Mouse (Mus musculus): ENCODE results near the gene Ppef1. TPM values are rescaled to one million over a fixed set of nuclear protein-coding genes. Genes with fewer than 3 reads are reported as not detected.

The Ppef1 gene
- polyA plus RNA-seq, 2 experiments: 0.24 to 0.30 TPM

GRCm38 (mm10) chrX:160609849-160610248, 125.7 kb downstream of the Ppef1 start:
- no peak for TF ChIP-seq POLR2A (IDR thresholded peaks at IDR 0.05; ENCODE audit: borderline replicate concordance, extremely low read depth, insufficient read depth, insufficient read length)
- no peak overlapping the region for H3K4me3 ChIP-seq (replicated peaks; ENCODE audit: low read length)
- no peak for ATAC-seq (ENCODE audit: low FRiP score, low read depth)
- no peaks in the 10 kb centered on the region for H3K36me3 ChIP-seq (ENCODE audit: control insufficient read depth, insufficient read depth, low read length)
- 30% methylated on average over 3 of the region's 3 CpGs for WGBS
- H3K4me1 ChIP-seq (ENCODE audit: control insufficient read depth, insufficient read depth, low read length): no peaks in the 10 kb centered on the region
- no peak overlapping the region for H3K9ac ChIP-seq (ENCODE audit: low read depth, low read length, severe bottlenecking)
- no peaks in the 10 kb centered on the region for H3K9me3 ChIP-seq (ENCODE audit: control insufficient read depth, low read length)
- no peaks in the 10 kb centered on the region for H3K27me3 ChIP-seq (ENCODE audit: control insufficient read depth, insufficient read depth, low read length)
- no peak overlapping the region for H3K27ac ChIP-seq (replicated peaks; ENCODE audit: low read depth, low read length)
- DNase-seq (ENCODE audit: low spot score): no peak
- no peak overlapping the region for H3K4me2 ChIP-seq (replicated peaks; ENCODE audit: low read depth, low read length, severe bottlenecking)

DNA sequence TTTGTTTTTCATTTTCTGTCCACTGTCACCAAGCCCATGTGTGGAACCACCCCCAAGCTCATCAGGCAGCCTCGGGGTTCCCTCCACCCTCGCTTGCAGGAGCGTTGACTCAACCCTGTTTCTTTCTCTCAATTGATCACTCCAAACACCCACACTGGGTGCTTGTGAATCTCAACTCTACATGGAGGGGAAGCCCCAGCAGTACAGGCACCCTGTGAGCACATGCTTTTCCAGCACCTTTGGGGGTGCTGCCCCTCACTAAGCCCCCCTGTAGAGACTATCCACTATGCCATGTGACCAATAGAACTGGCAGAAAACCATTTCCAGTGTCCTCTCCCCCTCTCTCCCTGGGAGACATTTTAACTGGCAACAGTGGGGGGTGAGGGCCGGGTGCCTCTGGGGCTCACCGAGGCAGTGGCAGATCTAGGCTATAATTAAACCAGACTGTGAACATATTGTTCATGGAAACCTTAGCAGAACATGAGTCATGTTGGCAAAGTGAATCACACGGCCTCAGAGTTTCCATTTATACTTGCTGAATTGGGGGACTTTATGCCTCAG, 131.5 kb downstream of the Ppef1 start:
- 38% methylated on average over 6 of the region's 6 CpGs for WGBS
- Histone ChIP-seq H3K9me3 (ENCODE audit: control insufficient read depth, low read length) (no peaks in the 10 kb centered on the region), H3K27ac (replicated peaks; ENCODE audit: low read depth, low read length) (no peak overlapping the region), H3K4me3 (replicated peaks; ENCODE audit: low read length) (no peak overlapping the region), H3K36me3 (ENCODE audit: control insufficient read depth, insufficient read depth, low read length) (no peaks in the 10 kb centered on the region), H3K4me2 (replicated peaks; ENCODE audit: low read depth, low read length, severe bottlenecking) (no peak overlapping the region), H3K4me1 (ENCODE audit: control insufficient read depth, insufficient read depth, low read length) (peaks cover 6% of the 10 kb centered on the region), H3K9ac (ENCODE audit: low read depth, low read length, severe bottlenecking) (no peak overlapping the region), H3K27me3 (ENCODE audit: control insufficient read depth, insufficient read depth, low read length) (no peaks in the 10 kb centered on the region)
- no peak for TF ChIP-seq POLR2A (IDR thresholded peaks at IDR 0.05; ENCODE audit: borderline replicate concordance, extremely low read depth, insufficient read depth, insufficient read length)
- ATAC-seq (ENCODE audit: low FRiP score, low read depth) (peak; percentile 41; the same call in 1 of the 2 replicates), DNase-seq (ENCODE audit: low spot score) (peak; percentile 59)

- no peak overlapping the region for H3K4me2 ChIP-seq (replicated peaks; ENCODE audit: low read depth, low read length, severe bottlenecking)
- DNase-seq (ENCODE audit: low spot score) (no peak), ATAC-seq (ENCODE audit: low FRiP score, low read depth) (no peak)
- no peaks in the 10 kb centered on the region for H3K9me3 ChIP-seq (ENCODE audit: control insufficient read depth, low read length)
- peaks cover 11% of the 10 kb centered on the region for H3K4me1 ChIP-seq (ENCODE audit: control insufficient read depth, insufficient read depth, low read length)
- no peak overlapping the region for H3K9ac ChIP-seq (ENCODE audit: low read depth, low read length, severe bottlenecking)
- no peaks in the 10 kb centered on the region for H3K36me3 ChIP-seq (ENCODE audit: control insufficient read depth, insufficient read depth, low read length)
- WGBS: 88% methylated on average over 2 of the region's 2 CpGs
- no peak overlapping the region for H3K4me3 ChIP-seq (replicated peaks; ENCODE audit: low read length)
- no peaks in the 10 kb centered on the region for H3K27me3 ChIP-seq (ENCODE audit: control insufficient read depth, insufficient read depth, low read length)
- no peak for TF ChIP-seq POLR2A (IDR thresholded peaks at IDR 0.05; ENCODE audit: borderline replicate concordance, extremely low read depth, insufficient read depth, insufficient read length)
- no peak overlapping the region for H3K27ac ChIP-seq (replicated peaks; ENCODE audit: low read depth, low read length)
Measured at GRCm38 (mm10) chrX:160603316-160603715, 132.2 kb downstream of the Ppef1 start.

- Histone ChIP-seq H3K27ac (replicated peaks; ENCODE audit: low read depth, low read length) (no peak overlapping the region), H3K4me2 (replicated peaks; ENCODE audit: low read depth, low read length, severe bottlenecking) (no peak overlapping the region), H3K27me3 (ENCODE audit: control insufficient read depth, insufficient read depth, low read length) (no peaks in the 10 kb centered on the region), H3K4me1 (ENCODE audit: control insufficient read depth, insufficient read depth, low read length) (peaks cover 12% of the 10 kb centered on the region), H3K4me3 (replicated peaks; ENCODE audit: low read length) (no peak overlapping the region), H3K36me3 (ENCODE audit: control insufficient read depth, insufficient read depth, low read length) (no peaks in the 10 kb centered on the region), H3K9me3 (ENCODE audit: control insufficient read depth, low read length) (no peaks in the 10 kb centered on the region), H3K9ac (ENCODE audit: low read depth, low read length, severe bottlenecking) (no peak overlapping the region)
- no peak for TF ChIP-seq POLR2A (IDR thresholded peaks at IDR 0.05; ENCODE audit: borderline replicate concordance, extremely low read depth, insufficient read depth, insufficient read length)
- WGBS: 81% methylated on average over 1 of the region's 1 CpGs
- no peak for DNase-seq (ENCODE audit: low spot score)
- no peak for ATAC-seq (ENCODE audit: low FRiP score, low read depth)
Measured at GRCm38 (mm10) chrX:160602770-160603169, 132.8 kb downstream of the Ppef1 start.

GRCm38 (mm10) chrX:160601053-160601452, 134.5 kb downstream of the Ppef1 start:
- no peak overlapping the region for H3K4me2 ChIP-seq (replicated peaks; ENCODE audit: low read depth, low read length, severe bottlenecking)
- 44% methylated on average over 3 of the region's 3 CpGs for WGBS
- TF ChIP-seq POLR2A (IDR thresholded peaks at IDR 0.05; ENCODE audit: borderline replicate concordance, extremely low read depth, insufficient read depth, insufficient read length): no peak
- no peak overlapping the region for H3K4me3 ChIP-seq (replicated peaks; ENCODE audit: low read length)
- DNase-seq (ENCODE audit: low spot score) (peak; percentile 58), ATAC-seq (ENCODE audit: low FRiP score, low read depth) (no peak)
- no peak overlapping the region for H3K27ac ChIP-seq (replicated peaks; ENCODE audit: low read depth, low read length)
- H3K27me3 ChIP-seq (ENCODE audit: control insufficient read depth, insufficient read depth, low read length): no peaks in the 10 kb centered on the region
- H3K9me3 ChIP-seq (ENCODE audit: control insufficient read depth, low read length): no peaks in the 10 kb centered on the region
- H3K4me1 ChIP-seq (ENCODE audit: control insufficient read depth, insufficient read depth, low read length): peaks cover 12% of the 10 kb centered on the region
- no peaks in the 10 kb centered on the region for H3K36me3 ChIP-seq (ENCODE audit: control insufficient read depth, insufficient read depth, low read length)
- H3K9ac ChIP-seq (ENCODE audit: low read depth, low read length, severe bottlenecking): no peak overlapping the region

Data from limb, embryonic 14.5 days (tissue).